ENCODE assay signal across 9 mouse cellular contexts in genomic region chr7:28801451-28801850, GRCm38 (mm10). TPM values are rescaled to one million over a fixed set of nuclear protein-coding genes. Genes with fewer than 3 reads are reported as not detected.
DNase-seq lines count a peak whose midpoint lies in the region; ATAC-seq and TF ChIP-seq lines count a peak whose summit lies in the region.
"Had no signal": no experiment of that assay in that cellular context is flagged by ENCODE, and none has a peak within 500 bp of the region (broad histone marks: within the 10 kb centered on the region; RNA-seq: fewer than 3 reads in every experiment).

No protein-coding gene starts in this region.

- no peak for TF ChIP-seq CTCF in liver, postnatal 0 days (IDR thresholded peaks at IDR 0.05; ENCODE audit: low read depth)
- TF ChIP-seq CTCF in small intestine, adult 2 months (IDR thresholded peaks at IDR 0.05; ENCODE audit: extremely low read depth, insufficient read length, insufficient replicate concordance, low read depth, low read length): no peak

- peak overlapping the region; percentile 87 for H3K27ac ChIP-seq in heart, embryonic 12.5 days (ENCODE audit: poor library complexity, severe bottlenecking)
- no peak overlapping the region; the same call in 1 of the 2 replicates for H3K27ac ChIP-seq in liver, postnatal 0 days (ENCODE audit: low read depth)
- peak overlapping the region; percentile 96 for H3K27ac ChIP-seq in embryonic facial prominence, embryonic 13.5 days
- H3K27ac ChIP-seq in small intestine, adult 2 months (ENCODE audit: insufficient read depth, low read depth, low read length): peak overlapping the region; percentile 96
- H3K27ac ChIP-seq in midbrain, embryonic 11.5 days (ENCODE audit: low read depth, low read length): no peak overlapping the region; the same call in 1 of the 2 replicates

- H3K9ac ChIP-seq in heart, embryonic 12.5 days: no peak overlapping the region
- no peak overlapping the region for H3K9ac ChIP-seq in liver, postnatal 0 days (replicated peaks)
- no peak overlapping the region for H3K9ac ChIP-seq in embryonic facial prominence, embryonic 13.5 days
- no peak overlapping the region for H3K9ac ChIP-seq in midbrain, embryonic 11.5 days (ENCODE audit: low read length)

- TF ChIP-seq POLR2A in small intestine, adult 2 months (IDR thresholded peaks at IDR 0.05; ENCODE audit: low read depth, low read length): no peak

- no peaks in the 10 kb centered on the region for H3K36me3 ChIP-seq in heart, embryonic 12.5 days
- H3K36me3 ChIP-seq in liver, postnatal 0 days (replicated peaks; ENCODE audit: insufficient read depth, low read length): 0 out of 2 replicates have a peak, but pooled peaks cover 2% of the 10 kb centered on the region
- H3K36me3 ChIP-seq in embryonic facial prominence, embryonic 13.5 days: no peaks in the 10 kb centered on the region
- no peaks in the 10 kb centered on the region; the same call in 1 of the 2 replicates for H3K36me3 ChIP-seq in small intestine, adult 2 months (ENCODE audit: control insufficient read depth, insufficient read depth, low read length)
- no peaks in the 10 kb centered on the region for H3K36me3 ChIP-seq in midbrain, embryonic 11.5 days (ENCODE audit: control insufficient read depth, insufficient read depth, low read length)

- no peak overlapping the region for H3K4me3 ChIP-seq in heart, embryonic 12.5 days
- no peak overlapping the region for H3K4me3 ChIP-seq in liver, postnatal 0 days (ENCODE audit: low read depth, low read length)
- no peak overlapping the region for H3K4me3 ChIP-seq in embryonic facial prominence, embryonic 13.5 days
- no peak overlapping the region for H3K4me3 ChIP-seq in small intestine, adult 2 months (ENCODE audit: low read depth, low read length)
- H3K4me3 ChIP-seq in midbrain, embryonic 11.5 days (ENCODE audit: low read depth, low read length): no peak overlapping the region

- no peaks in the 10 kb centered on the region for H3K27me3 ChIP-seq in heart, embryonic 12.5 days (replicated peaks)
- H3K27me3 ChIP-seq in liver, postnatal 0 days (ENCODE audit: insufficient read depth, low read length): no peaks in the 10 kb centered on the region
- no peaks in the 10 kb centered on the region for H3K27me3 ChIP-seq in embryonic facial prominence, embryonic 13.5 days
- H3K27me3 ChIP-seq in small intestine, adult 2 months (ENCODE audit: control insufficient read depth, insufficient read depth, low read length): no peaks in the 10 kb centered on the region
- H3K27me3 ChIP-seq in midbrain, embryonic 11.5 days (ENCODE audit: control insufficient read depth, insufficient read depth, low read length): no peaks in the 10 kb centered on the region

- no peaks in the 10 kb centered on the region for H3K9me3 ChIP-seq in heart, embryonic 12.5 days (replicated peaks)
- no peaks in the 10 kb centered on the region for H3K9me3 ChIP-seq in liver, postnatal 0 days (ENCODE audit: low read length)
- no peaks in the 10 kb centered on the region for H3K9me3 ChIP-seq in embryonic facial prominence, embryonic 13.5 days
- H3K9me3 ChIP-seq in midbrain, embryonic 11.5 days (ENCODE audit: control insufficient read depth, low read length): no peaks in the 10 kb centered on the region

- ATAC-seq in heart, embryonic 12.5 days (ENCODE audit: insufficient number of reproducible peaks, low FRiP score): no peak
- ATAC-seq in liver, postnatal 0 days: peak; percentile 58
- no peak for ATAC-seq in embryonic facial prominence, embryonic 13.5 days (ENCODE audit: insufficient number of reproducible peaks, insufficient read depth, low FRiP score, low TSS enrichment, low read depth)
- no peak for ATAC-seq in midbrain, embryonic 11.5 days (ENCODE audit: low FRiP score)

- H3K4me1 ChIP-seq in heart, embryonic 12.5 days (replicated peaks): peaks cover 37% of the 10 kb centered on the region
- H3K4me1 ChIP-seq in liver, postnatal 0 days (ENCODE audit: insufficient read depth): peaks cover 26% of the 10 kb centered on the region
- H3K4me1 ChIP-seq in embryonic facial prominence, embryonic 13.5 days: peaks cover 37% of the 10 kb centered on the region
- H3K4me1 ChIP-seq in small intestine, adult 2 months (ENCODE audit: control insufficient read depth, insufficient read depth, insufficient read length, low read length): peaks cover 26% of the 10 kb centered on the region
- peaks cover 18% of the 10 kb centered on the region for H3K4me1 ChIP-seq in midbrain, embryonic 11.5 days (ENCODE audit: control insufficient read depth, insufficient read depth, low read length)

- H3K4me2 ChIP-seq in heart, embryonic 12.5 days: no peak overlapping the region
- no peak overlapping the region for H3K4me2 ChIP-seq in liver, postnatal 0 days (ENCODE audit: low read depth, low read length)
- peak overlapping the region; percentile 10; the same call in 1 of the 2 replicates for H3K4me2 ChIP-seq in embryonic facial prominence, embryonic 13.5 days
- H3K4me2 ChIP-seq in midbrain, embryonic 11.5 days: no peak overlapping the region

- DNase-seq in heart, adult 11 months: no peak
- no peak for DNase-seq in liver, postnatal 0 days
- DNase-seq in liver: no peak
- DNase-seq in midbrain, embryonic 11.5 days (ENCODE audit: low spot score, missing footprints): no peak
- DNase-seq in urinary bladder, adult 18-20 months (ENCODE audit: low spot score in 2 of 2): no peak
- DNase-seq: cerebellum, adult 11-12 months had no signal

- no peak for TF ChIP-seq EP300 in liver, postnatal 0 days (IDR thresholded peaks at IDR 0.05; ENCODE audit: low read depth)

- WGBS in heart, embryonic 12.5 days: 67% methylated on average over 3 of the region's 3 CpGs
- whole genome bisulfite sequencing in liver, postnatal 0 days (ENCODE audit: insufficient replicate concordance): 58% methylated on average over 3 of the region's 3 CpGs
- 69% methylated on average over 3 of the region's 3 CpGs for WGBS in embryonic facial prominence, embryonic 13.5 days
- WGBS in small intestine, adult 2 months: 23% methylated on average over 3 of the region's 3 CpGs
- WGBS in midbrain, embryonic 11.5 days: 87% methylated on average over 3 of the region's 3 CpGs

RNA-seq across cellular contexts. Expression of gene Hnrnpl, which starts 6.9 kb away (rescaled TPM):
- polyA plus RNA-seq in heart, embryonic 12.5 days (2016; fragmentation: Nextera tagmentation; extraction: Ambion mirVana): 218 and 232 TPM in 2 replicates
- polyA plus RNA-seq in liver, postnatal 0 days (2015; fragmentation: Nextera tagmentation; extraction: Ambion mirVana): 82.0 and 88.6 TPM in 2 replicates
- polyA plus RNA-seq in embryonic facial prominence, embryonic 13.5 days (2015; fragmentation: Nextera tagmentation; extraction: Ambion mirVana): 301 and 303 TPM in 2 replicates
- polyA plus RNA-seq in small intestine, adult 2 months (2012; rRNA removed): 67.1 and 140 TPM in 2 replicates
- 331 and 342 TPM in 2 replicates for polyA plus RNA-seq in midbrain, embryonic 11.5 days (2014; fragmentation: Nextera tagmentation; extraction: Ambion mirVana)

RNA-seq across cellular contexts. Expression of gene Rinl, which starts 12.7 kb away (rescaled TPM):
- polyA plus RNA-seq in heart, embryonic 12.5 days (2016; fragmentation: Nextera tagmentation; extraction: Ambion mirVana): 2.7 and 2.8 TPM in 2 replicates
- polyA plus RNA-seq in liver, postnatal 0 days (2015; fragmentation: Nextera tagmentation; extraction: Ambion mirVana): 7.2 and 7.6 TPM in 2 replicates
- polyA plus RNA-seq in embryonic facial prominence, embryonic 13.5 days (2015; fragmentation: Nextera tagmentation; extraction: Ambion mirVana): 2.6 and 4.1 TPM in 2 replicates
- polyA plus RNA-seq in small intestine, adult 2 months (2012; rRNA removed): 4.4 and 7.1 TPM in 2 replicates
- 1.9 and 2.5 TPM in 2 replicates for polyA plus RNA-seq in midbrain, embryonic 11.5 days (2014; fragmentation: Nextera tagmentation; extraction: Ambion mirVana)

RNA-seq across cellular contexts. Expression of gene Ech1, which starts 23.6 kb away (rescaled TPM):
- 137 and 142 TPM in 2 replicates for polyA plus RNA-seq in heart, embryonic 12.5 days (2016; fragmentation: Nextera tagmentation; extraction: Ambion mirVana)
- 534 and 566 TPM in 2 replicates for polyA plus RNA-seq in liver, postnatal 0 days (2015; fragmentation: Nextera tagmentation; extraction: Ambion mirVana)
- polyA plus RNA-seq in embryonic facial prominence, embryonic 13.5 days (2015; fragmentation: Nextera tagmentation; extraction: Ambion mirVana): 153 TPM in 2 replicates
- 201 and 291 TPM in 2 replicates for polyA plus RNA-seq in small intestine, adult 2 months (2012; rRNA removed)
- 80.5 and 81.7 TPM in 2 replicates for polyA plus RNA-seq in midbrain, embryonic 11.5 days (2014; fragmentation: Nextera tagmentation; extraction: Ambion mirVana)

RNA-seq across cellular contexts. Expression of gene Lgals4, which starts 32.2 kb away (rescaled TPM):
- polyA plus RNA-seq in heart, embryonic 12.5 days (2016; fragmentation: Nextera tagmentation; extraction: Ambion mirVana): 4.2 and 4.4 TPM in 2 replicates
- polyA plus RNA-seq in liver, postnatal 0 days (2015; fragmentation: Nextera tagmentation; extraction: Ambion mirVana): 19.5 and 21.3 TPM in 2 replicates
- 8.7 and 15.3 TPM in 2 replicates for polyA plus RNA-seq in embryonic facial prominence, embryonic 13.5 days (2015; fragmentation: Nextera tagmentation; extraction: Ambion mirVana)
- 1,096 and 2,780 TPM in 2 replicates for polyA plus RNA-seq in small intestine, adult 2 months (2012; rRNA removed)
- polyA plus RNA-seq in midbrain, embryonic 11.5 days (2014; fragmentation: Nextera tagmentation; extraction: Ambion mirVana): 1.3 and 1.7 TPM in 2 replicates

RNA-seq across cellular contexts. Expression of gene Nfkbib, which starts 34.1 kb away (rescaled TPM):
- 30.0 and 32.1 TPM in 2 replicates for polyA plus RNA-seq in heart, embryonic 12.5 days (2016; fragmentation: Nextera tagmentation; extraction: Ambion mirVana)
- polyA plus RNA-seq in liver, postnatal 0 days (2015; fragmentation: Nextera tagmentation; extraction: Ambion mirVana): 25.1 and 26.9 TPM in 2 replicates
- polyA plus RNA-seq in embryonic facial prominence, embryonic 13.5 days (2015; fragmentation: Nextera tagmentation; extraction: Ambion mirVana): 38.8 and 40.5 TPM in 2 replicates
- 76.0 and 138 TPM in 2 replicates for polyA plus RNA-seq in small intestine, adult 2 months (2012; rRNA removed)
- polyA plus RNA-seq in midbrain, embryonic 11.5 days (2014; fragmentation: Nextera tagmentation; extraction: Ambion mirVana): 39.0 and 43.9 TPM in 2 replicates

Comparison
In these comparisons a context has a peak if more than half of its experiments do, and no peak if none do; other contexts are left out.
1. H3K27ac ChIP-seq: peak in heart, embryonic 12.5 days (single experiment), embryonic facial prominence, embryonic 13.5 days (single experiment) and small intestine, adult 2 months (single experiment); none in liver, postnatal 0 days (single experiment) and midbrain, embryonic 11.5 days (single experiment).